Mouse (Mus musculus): Measurements from ENCODE around the gene Dll3. TPM values are rescaled to one million over a fixed set of nuclear protein-coding genes. Genes with fewer than 3 reads are reported as not detected.

Gene Dll3
- polyA plus RNA-seq, 1 experiment: 1.1 TPM

- Histone ChIP-seq H3K36me3 (ENCODE audit: control insufficient read depth, insufficient read depth, low read length) (peaks cover 89% of the 10 kb centered on the region), H3K27ac (ENCODE audit: control insufficient read depth, insufficient read depth, low read length) (no peak overlapping the region), H3K27me3 (ENCODE audit: control insufficient read depth, insufficient read depth, low read length) (no peaks in the 10 kb centered on the region), H3K4me3 (ENCODE audit: control insufficient read depth, insufficient read depth, low read length) (no peak overlapping the region), H3K4me1 (replicated peaks; ENCODE audit: control insufficient read depth, insufficient read depth, low read length) (no peaks in the 10 kb centered on the region)
- DNase-seq: no peak
- WGBS: 90% methylated on average over 4 of the region's 4 CpGs
- TF ChIP-seq CTCF (IDR thresholded peaks at IDR 0.05; ENCODE audit: borderline replicate concordance, control insufficient read depth, extremely low read depth, insufficient read depth, low read length, poor library complexity): no peak
Measured at GRCm38 (mm10) chr7:28326457-28326856, 24.4 kb upstream of the Dll3 start.

- H3K36me3 ChIP-seq (ENCODE audit: control insufficient read depth, insufficient read depth, low read length): peaks cover 94% of the 10 kb centered on the region
- H3K27me3 ChIP-seq (ENCODE audit: control insufficient read depth, insufficient read depth, low read length): no peaks in the 10 kb centered on the region
- DNase-seq: no peak
- no peaks in the 10 kb centered on the region for H3K4me1 ChIP-seq (replicated peaks; ENCODE audit: control insufficient read depth, insufficient read depth, low read length)
- TF ChIP-seq CTCF (IDR thresholded peaks at IDR 0.05; ENCODE audit: borderline replicate concordance, control insufficient read depth, extremely low read depth, insufficient read depth, low read length, poor library complexity): no peak
- no peak for TF ChIP-seq POLR2A (IDR thresholded peaks at IDR 0.05; ENCODE audit: control insufficient read depth, extremely low read depth, insufficient read depth, low read length, poor library complexity)
- WGBS: 97% methylated on average over 8 of the region's 8 CpGs
- no peak overlapping the region for H3K27ac ChIP-seq (ENCODE audit: control insufficient read depth, insufficient read depth, low read length)
- no peak overlapping the region for H3K4me3 ChIP-seq (ENCODE audit: control insufficient read depth, insufficient read depth, low read length)
Measured at GRCm38 (mm10) chr7:28325293-28325692, 23.3 kb upstream of the Dll3 start.

GRCm38 (mm10) chr7:28321974-28322720 lies 20.1 kb upstream of the Dll3 start:
- DNase-seq: no peak
- 68% methylated on average over 15 of the region's 15 CpGs for WGBS
- no peaks in the 10 kb centered on the region for H3K27me3 ChIP-seq (ENCODE audit: control insufficient read depth, insufficient read depth, low read length)
- no peaks in the 10 kb centered on the region for H3K4me1 ChIP-seq (replicated peaks; ENCODE audit: control insufficient read depth, insufficient read depth, low read length)
- TF ChIP-seq POLR2A (IDR thresholded peaks at IDR 0.05; ENCODE audit: control insufficient read depth, extremely low read depth, insufficient read depth, low read length, poor library complexity) (no peak), CTCF (IDR thresholded peaks at IDR 0.05; ENCODE audit: borderline replicate concordance, control insufficient read depth, extremely low read depth, insufficient read depth, low read length, poor library complexity) (no peak)
- H3K4me3 ChIP-seq (ENCODE audit: control insufficient read depth, insufficient read depth, low read length): no peak overlapping the region
- no peak overlapping the region for H3K27ac ChIP-seq (ENCODE audit: control insufficient read depth, insufficient read depth, low read length)
- H3K36me3 ChIP-seq (ENCODE audit: control insufficient read depth, insufficient read depth, low read length): peaks cover 96% of the 10 kb centered on the region

- Histone ChIP-seq H3K4me3 (ENCODE audit: control insufficient read depth, insufficient read depth, low read length) (no peak overlapping the region), H3K36me3 (ENCODE audit: control insufficient read depth, insufficient read depth, low read length) (peaks cover 90% of the 10 kb centered on the region), H3K27me3 (ENCODE audit: control insufficient read depth, insufficient read depth, low read length) (no peaks in the 10 kb centered on the region), H3K4me1 (replicated peaks; ENCODE audit: control insufficient read depth, insufficient read depth, low read length) (no peaks in the 10 kb centered on the region), H3K27ac (ENCODE audit: control insufficient read depth, insufficient read depth, low read length) (no peak overlapping the region)
- DNase-seq: no peak
- 97% methylated on average over 17 of the region's 17 CpGs for WGBS
- TF ChIP-seq POLR2A (IDR thresholded peaks at IDR 0.05; ENCODE audit: control insufficient read depth, extremely low read depth, insufficient read depth, low read length, poor library complexity) (no peak), CTCF (IDR thresholded peaks at IDR 0.05; ENCODE audit: borderline replicate concordance, control insufficient read depth, extremely low read depth, insufficient read depth, low read length, poor library complexity) (no peak)
Measured at GRCm38 (mm10) chr7:28318714-28319113, 16.7 kb upstream of the Dll3 start.

GRCm38 (mm10) chr7:28318036-28318435 lies 16.0 kb upstream of the Dll3 start:
- Histone ChIP-seq H3K27ac (ENCODE audit: control insufficient read depth, insufficient read depth, low read length) (no peak overlapping the region), H3K36me3 (ENCODE audit: control insufficient read depth, insufficient read depth, low read length) (peaks cover 83% of the 10 kb centered on the region), H3K27me3 (ENCODE audit: control insufficient read depth, insufficient read depth, low read length) (no peaks in the 10 kb centered on the region), H3K4me3 (ENCODE audit: control insufficient read depth, insufficient read depth, low read length) (no peak overlapping the region), H3K4me1 (replicated peaks; ENCODE audit: control insufficient read depth, insufficient read depth, low read length) (no peaks in the 10 kb centered on the region)
- 92% methylated on average over 3 of the region's 3 CpGs for whole genome bisulfite sequencing
- TF ChIP-seq CTCF (IDR thresholded peaks at IDR 0.05; ENCODE audit: borderline replicate concordance, control insufficient read depth, extremely low read depth, insufficient read depth, low read length, poor library complexity): no peak
- no peak for TF ChIP-seq POLR2A (IDR thresholded peaks at IDR 0.05; ENCODE audit: control insufficient read depth, extremely low read depth, insufficient read depth, low read length, poor library complexity)
- no peak for DNase-seq

- Histone ChIP-seq H3K27ac (ENCODE audit: control insufficient read depth, insufficient read depth, low read length) (no peak within 1 kb of the TSS), H3K4me3 (ENCODE audit: control insufficient read depth, insufficient read depth, low read length) (peak within 1 kb of the TSS; percentile 69), H3K4me1 (replicated peaks; ENCODE audit: control insufficient read depth, insufficient read depth, low read length) (peaks cover 7% of the 10 kb centered on the region), H3K27me3 (ENCODE audit: control insufficient read depth, insufficient read depth, low read length) (no peaks in the 10 kb centered on the region), H3K36me3 (ENCODE audit: control insufficient read depth, insufficient read depth, low read length) (peaks cover 30% of the 10 kb centered on the region)
- DNase-seq: peak; percentile 98
- 1% methylated on average over 45 of the region's 45 CpGs for WGBS
- TF ChIP-seq CTCF (IDR thresholded peaks at IDR 0.05; ENCODE audit: borderline replicate concordance, control insufficient read depth, extremely low read depth, insufficient read depth, low read length, poor library complexity): 0 out of 2 replicates have a peak, but pooled peaks have one; percentile 45
- TF ChIP-seq POLR2A (IDR thresholded peaks at IDR 0.05; ENCODE audit: control insufficient read depth, extremely low read depth, insufficient read depth, low read length, poor library complexity): peak; percentile 73; the same call in 1 of the 2 replicates
Measured at GRCm38 (mm10) chr7:28311926-28312543, 10.0 kb upstream of the Dll3 start, which contains the start of gene Timm50. Gene Timm50 (minus strand): TSS chr7:28312072.
